Comparison of ENCODE assay signal across 8 mouse cellular contexts in genomic region chr12:74803740-74804512, GRCm38 (mm10).
DNase-seq lines count a peak whose midpoint lies in the region; ATAC-seq lines count a peak whose summit lies in the region.

No protein-coding gene starts in this region.

- H3K9me3 ChIP-seq in heart, embryonic 12.5 days (replicated peaks) = peaks cover 9% of the 10 kb centered on the region; the same call in 1 of the 2 replicates

- DNase-seq in heart, adult 18-20 months = no peak
- peak; percentile 4 for DNase-seq in CD4-positive helper T cell, adult 2 months (ENCODE audit: low read depth, low spot score)
- peak; percentile 31 for DNase-seq in brain, adult 2 months (ENCODE audit: low read depth, low spot score)
- DNase-seq in retina, postnatal 1 day = peak; percentile 28
- no peak for DNase-seq in layer of hippocampus, adult 9-11 months
- DNase-seq in layer of hippocampus, postnatal 36 days = no peak

- H3K27me3 ChIP-seq in heart, embryonic 12.5 days (replicated peaks) = no peaks in the 10 kb centered on the region

- ATAC-seq in heart, embryonic 12.5 days (ENCODE audit: insufficient number of reproducible peaks, low FRiP score) = peak; percentile 73
- peak; percentile 21 for ATAC-seq in inflammation-experienced regulatory T-cells, adult 6 months

- H3K4me1 ChIP-seq in heart, embryonic 12.5 days (replicated peaks) = no peaks in the 10 kb centered on the region

- H3K4me2 ChIP-seq in heart, embryonic 12.5 days = no peak overlapping the region

- H3K4me3 ChIP-seq in heart, embryonic 12.5 days = no peak overlapping the region

- H3K9ac ChIP-seq in heart, embryonic 12.5 days = no peak overlapping the region

- WGBS in heart, embryonic 12.5 days = 48% methylated on average over 13 of the region's 13 CpGs

- H3K27ac ChIP-seq in heart, embryonic 12.5 days (ENCODE audit: poor library complexity, severe bottlenecking) = no peak overlapping the region

- H3K36me3 ChIP-seq in heart, embryonic 12.5 days = no peaks in the 10 kb centered on the region

Comparison
In these comparisons a context has a peak if more than half of its experiments do, and no peak if none do; other contexts are left out.
1. DNase-seq: peak in CD4-positive helper T cell, adult 2 months (single experiment), brain, adult 2 months (single experiment) and retina, postnatal 1 day (single experiment); none in heart, adult 18-20 months (0 of 2), layer of hippocampus, adult 9-11 months (single experiment) and layer of hippocampus, postnatal 36 days (0 of 2).